Mouse (Mus musculus) olfactory bulb, adult 2 months (tissue): ENCODE data around the gene 1700020L24Rik. TPM values are rescaled to one million over a fixed set of nuclear protein-coding genes. Genes with fewer than 3 reads are reported as not detected.
A peak's percentile ranks its signal among the peaks of the same experiment; 100 is the strongest.

Source experiments
- H3K27ac ChIP-seq: fragments of 200-500 bp; 2 replicates; pipeline ENCODE4 v1.5.1; 2012; ENCODE audit warnings: low read depth, low read length; ENCODE audit not compliant: insufficient read depth
- H3K4me1 ChIP-seq: fragments of 200-500 bp; 2 replicates; pipeline ENCODE4 v1.6.1; 2012; ENCODE audit warnings: low read length; ENCODE audit not compliant: control insufficient read depth, insufficient read depth
- H3K4me3 ChIP-seq: fragments of 200-500 bp; 2 replicates; pipeline ENCODE4 v1.5.1; 2012; ENCODE audit warnings: mild to moderate bottlenecking, low read depth, low read length, moderate library complexity; ENCODE audit not compliant: insufficient read depth
- CTCF ChIP-seq: fragments of 200-500 bp; IDR thresholded peaks from 2 replicates; pipeline ENCODE4 v1.5.1; 2012; ENCODE audit warnings: low read depth, mild to moderate bottlenecking, low read length, moderate library complexity; ENCODE audit not compliant: insufficient read depth
- POLR2A ChIP-seq: fragments of 200-500 bp; IDR thresholded peaks from 2 replicates; pipeline ENCODE4 v1.6.1; 2012; ENCODE audit warnings: mild to moderate bottlenecking, low read depth, low read length, moderate library complexity; ENCODE audit not compliant: insufficient read depth
- WGBS: fragments of 180-500 bp; shearing (Covaris S2); methylation state at CpG from one replicate; pipeline ENCODE4 v1.1.7; 2018; 5-methylcytosine and 5-hydroxymethylcytosine counted together
- polyA plus RNA-seq: library from polyadenylated mRNA; stranded (reverse); fragments of >200 nt; gene quantifications from 2 replicates; pipeline ENCODE4 v1.2.4, GENCODE M21; 2012; ENCODE audit warnings: low replicate concordance; ENCODE audit not compliant: missing spikeins, insufficient read depth, insufficient read length

The 1700020L24Rik gene
- polyA plus RNA-seq, 1 experiment: not detected

- no peak overlapping the region for H3K4me3 ChIP-seq
- peaks cover 14% of the 10 kb centered on the region for H3K4me1 ChIP-seq
- 91% methylated on average over 2 of the region's 2 CpGs for WGBS
- no peak overlapping the region for H3K27ac ChIP-seq
- TF ChIP-seq CTCF (no peak), POLR2A (no peak)
These were observed 4.9 kb upstream of the 1700020L24Rik start for GRCm38 (mm10) chr11:83432533-83432932.

- Histone ChIP-seq H3K4me3 (no peak overlapping the region; the same call in 1 of the 2 replicates), H3K4me1 (peaks cover 11% of the 10 kb centered on the region), H3K27ac (no peak overlapping the region)
- TF ChIP-seq POLR2A (no peak), CTCF (no peak)
- WGBS: 26% methylated on average over 11 of the region's 11 CpGs
These were observed 2.1 kb downstream of the 1700020L24Rik start for GRCm38 (mm10) chr11:83439426-83440060.

GRCm38 (mm10) chr11:83440081-83441064, 2.9 kb downstream of the 1700020L24Rik start:
- TF ChIP-seq CTCF (peak; percentile 86), POLR2A (peak; percentile 22; the same call in 1 of the 2 replicates)
- Histone ChIP-seq H3K4me1 (peaks cover 16% of the 10 kb centered on the region), H3K27ac (no peak overlapping the region), H3K4me3 (peak overlapping the region; percentile 73)
- WGBS: under 1% methylated on average over 72 of the region's 75 CpGs

GRCm38 (mm10) chr11:83441235-83441634, 3.8 kb downstream of the 1700020L24Rik start:
- Histone ChIP-seq H3K27ac (no peak overlapping the region), H3K4me3 (no peak overlapping the region; the same call in 1 of the 2 replicates), H3K4me1 (peaks cover 16% of the 10 kb centered on the region)
- 37% methylated on average over 7 of the region's 7 CpGs for WGBS
- no peak for TF ChIP-seq CTCF
- TF ChIP-seq POLR2A: no peak

GRCm38 (mm10) chr11:83442596-83443267, 5.3 kb downstream of the 1700020L24Rik start:
- WGBS: 11% methylated on average over 29 of the region's 29 CpGs
- TF ChIP-seq CTCF: no peak; the same call in 1 of the 2 replicates
- TF ChIP-seq POLR2A: no peak
- Histone ChIP-seq H3K4me1 (peaks cover 16% of the 10 kb centered on the region), H3K4me3 (peak overlapping the region; percentile 21), H3K27ac (no peak overlapping the region)

GRCm38 (mm10) chr11:83443824-83444223, 6.3 kb downstream of the 1700020L24Rik start:
- TF ChIP-seq POLR2A (no peak), CTCF (no peak)
- H3K4me1 ChIP-seq: peaks cover 20% of the 10 kb centered on the region
- no peak overlapping the region for H3K27ac ChIP-seq
- WGBS: 23% methylated on average over 7 of the region's 7 CpGs
- no peak overlapping the region for H3K4me3 ChIP-seq

GRCm38 (mm10) chr11:83445001-83445400, 7.5 kb downstream of the 1700020L24Rik start:
- TF ChIP-seq POLR2A: no peak
- no peak for TF ChIP-seq CTCF
- no peak overlapping the region for H3K27ac ChIP-seq
- 36% methylated on average over 19 of the region's 19 CpGs for whole genome bisulfite sequencing
- no peak overlapping the region for H3K4me3 ChIP-seq
- H3K4me1 ChIP-seq: peaks cover 20% of the 10 kb centered on the region

- TF ChIP-seq POLR2A (no peak), CTCF (no peak)
- Histone ChIP-seq H3K4me1 (peaks cover 14% of the 10 kb centered on the region), H3K27ac (no peak overlapping the region), H3K4me3 (no peak overlapping the region)
- WGBS: 93% methylated on average over 10 of the region's 10 CpGs
These were observed 10.1 kb downstream of the 1700020L24Rik start for GRCm38 (mm10) chr11:83447612-83448011.
